In the genomic region with DNA sequence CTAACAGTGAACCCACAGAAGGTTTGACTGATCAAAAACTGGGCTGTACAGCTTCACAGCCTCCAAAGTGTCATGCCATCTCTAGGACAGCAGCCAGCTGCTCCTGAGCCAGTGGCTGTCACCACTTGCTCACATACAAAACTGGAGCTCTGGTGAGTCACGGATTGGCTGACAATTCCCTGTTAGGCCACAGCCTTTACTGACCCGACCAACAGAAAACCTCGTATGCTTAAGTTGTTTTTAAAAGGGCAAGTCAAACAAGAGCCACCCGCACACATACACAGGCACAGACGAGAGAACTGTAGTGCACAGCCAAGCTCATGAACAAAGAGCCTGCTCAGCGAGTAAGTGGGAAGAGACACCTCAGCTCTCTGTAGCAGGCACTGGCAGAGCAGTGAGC, we compare ENCODE assay signal across 9 mouse cellular contexts. TPM values are rescaled to one million over a fixed set of nuclear protein-coding genes. Genes with fewer than 3 reads are reported as not detected.
DNase-seq lines count a peak whose midpoint lies in the region; ATAC-seq and TF ChIP-seq lines count a peak whose summit lies in the region.
"Had no signal": no experiment of that assay in that cellular context is flagged by ENCODE, and none has a peak within 500 bp of the region (broad histone marks: within the 10 kb centered on the region; RNA-seq: fewer than 3 reads in every experiment).

No protein-coding gene starts in this region.

- no peaks in the 10 kb centered on the region for H3K9me3 ChIP-seq in hindbrain, embryonic 10.5 days
- no peaks in the 10 kb centered on the region for H3K9me3 ChIP-seq in hindbrain, embryonic 12.5 days (replicated peaks)
- no peaks in the 10 kb centered on the region for H3K9me3 ChIP-seq in lung, embryonic 14.5 days (ENCODE audit: low read depth, low read length)
- H3K9me3 ChIP-seq in limb, embryonic 10.5 days (replicated peaks), result no peaks in the 10 kb centered on the region
- H3K9me3 ChIP-seq: neural tube, embryonic 12.5 days had no signal

- H3K36me3 ChIP-seq in hindbrain, embryonic 10.5 days, result peaks cover 24% of the 10 kb centered on the region
- peaks cover 9% of the 10 kb centered on the region; the same call in 1 of the 2 replicates for H3K36me3 ChIP-seq in hindbrain, embryonic 12.5 days
- H3K36me3 ChIP-seq in lung, embryonic 14.5 days (ENCODE audit: insufficient read depth), result peaks cover 18% of the 10 kb centered on the region
- H3K36me3 ChIP-seq in limb, embryonic 10.5 days, result peaks cover 24% of the 10 kb centered on the region

- DNase-seq in hindbrain, embryonic 10.5 days (ENCODE audit: low spot score), result no peak
- DNase-seq in adrenal gland, adult 2 months, result peak; percentile 87
- peak; percentile 71 for DNase-seq in gastrocnemius, postnatal 14 days
- peak; percentile 79 for DNase-seq in lung, embryonic 14.5 days
- DNase-seq in c-Kit-positive CD71-positive TER-119-positive erythroid progenitor cells, embryonic 14.5 days (ENCODE audit: low spot score), result no peak
- DNase-seq in spleen, adult 18-20 months, result no peak
- DNase-seq in limb, embryonic 10.5 days (ENCODE audit: low spot score), result no peak

- 0 out of 2 replicates have a peak overlapping the region, but pooled peaks have one; percentile 1 for H3K27ac ChIP-seq in hindbrain, embryonic 10.5 days
- H3K27ac ChIP-seq in hindbrain, embryonic 12.5 days, result no peak overlapping the region
- peak overlapping the region; percentile 79 for H3K27ac ChIP-seq in lung, embryonic 14.5 days (ENCODE audit: low read depth)
- no peak overlapping the region for H3K27ac ChIP-seq in limb, embryonic 10.5 days
- H3K27ac ChIP-seq: neural tube, embryonic 12.5 days had no signal

- no peaks in the 10 kb centered on the region for H3K27me3 ChIP-seq in hindbrain, embryonic 10.5 days (ENCODE audit: insufficient read depth, poor library complexity, severe bottlenecking)
- no peaks in the 10 kb centered on the region for H3K27me3 ChIP-seq in hindbrain, embryonic 12.5 days
- H3K27me3 ChIP-seq in lung, embryonic 14.5 days (ENCODE audit: insufficient read depth, low read length), result no peaks in the 10 kb centered on the region
- H3K27me3 ChIP-seq in limb, embryonic 10.5 days (ENCODE audit: low read depth, poor library complexity, severe bottlenecking), result no peaks in the 10 kb centered on the region
- H3K27me3 ChIP-seq: neural tube, embryonic 12.5 days had no signal

- no peak for TF ChIP-seq CTCF in lung, embryonic 14.5 days (IDR thresholded peaks at IDR 0.05; ENCODE audit: low read depth)

- no peak for ATAC-seq in hindbrain, embryonic 12.5 days (ENCODE audit: low FRiP score)
- ATAC-seq in lung, embryonic 14.5 days (ENCODE audit: insufficient read depth), result peak; percentile 61

- no peak overlapping the region for H3K4me3 ChIP-seq in hindbrain, embryonic 10.5 days
- no peak overlapping the region for H3K4me3 ChIP-seq in hindbrain, embryonic 12.5 days
- no peak overlapping the region for H3K4me3 ChIP-seq in lung, embryonic 14.5 days (ENCODE audit: low read depth, low read length)
- no peak overlapping the region for H3K4me3 ChIP-seq in limb, embryonic 10.5 days
- H3K4me3 ChIP-seq: neural tube, embryonic 12.5 days had no signal

- peaks cover 21% of the 10 kb centered on the region; the same call in 1 of the 2 replicates for H3K4me1 ChIP-seq in hindbrain, embryonic 10.5 days (replicated peaks)
- peaks cover 11% of the 10 kb centered on the region; the same call in 1 of the 2 replicates for H3K4me1 ChIP-seq in hindbrain, embryonic 12.5 days
- H3K4me1 ChIP-seq in lung, embryonic 14.5 days (ENCODE audit: insufficient read depth), result peaks cover 38% of the 10 kb centered on the region
- H3K4me1 ChIP-seq in limb, embryonic 10.5 days, result peaks cover 14% of the 10 kb centered on the region; the same call in 1 of the 2 replicates

- WGBS in hindbrain, embryonic 10.5 days, result 64% methylated on average over 6 of the region's 6 CpGs
- WGBS in hindbrain, embryonic 12.5 days, result 47% methylated on average over 6 of the region's 6 CpGs
- 15% methylated on average over 6 of the region's 6 CpGs for WGBS in lung, embryonic 14.5 days
- WGBS in limb, embryonic 10.5 days, result 77% methylated on average over 6 of the region's 6 CpGs

- H3K9ac ChIP-seq in hindbrain, embryonic 12.5 days, result no peak overlapping the region
- no peak overlapping the region for H3K9ac ChIP-seq in lung, embryonic 14.5 days
- H3K9ac ChIP-seq: neural tube, embryonic 12.5 days had no signal

- intact Hi-C loops in gastrocnemius, postnatal 14 days (cut with DNase I; ENCODE audit: low total_unique reads), result no loop called here

- H3K4me2 ChIP-seq in hindbrain, embryonic 12.5 days (replicated peaks), result no peak overlapping the region
- H3K4me2 ChIP-seq in lung, embryonic 14.5 days, result no peak overlapping the region
- H3K4me2 ChIP-seq: neural tube, embryonic 12.5 days had no signal

RNA-seq across cellular contexts. Expression of a gene that starts 40.6 kb away (rescaled TPM):
- polyA plus RNA-seq in hindbrain, embryonic 10.5 days (2016; fragmentation: Nextera tagmentation; extraction: Ambion mirVana), result 101 and 126 TPM in 2 replicates
- polyA plus RNA-seq in hindbrain, embryonic 12.5 days (2016; fragmentation: Nextera tagmentation; extraction: Ambion mirVana), result 86.2 and 98.4 TPM in 2 replicates
- 100 to 1,000 TPM; 240 to 258 TPM for total RNA-seq in adrenal gland, adult 2 months (2021)
- 245 and 268 TPM in 2 replicates for polyA plus RNA-seq in adrenal gland, adult 2 months (2012; rRNA removed)
- 100 to 1,000 TPM; 105 to 116 TPM for total RNA-seq in gastrocnemius, postnatal 14 days (2021)
- 157 and 166 TPM in 2 replicates for polyA plus RNA-seq in lung, embryonic 14.5 days (2014; fragmentation: Nextera tagmentation; extraction: Ambion mirVana)
- 130 and 159 TPM in 2 replicates for polyA plus RNA-seq in limb, embryonic 10.5 days (2016; fragmentation: Nextera tagmentation; extraction: Ambion mirVana)

RNA-seq across cellular contexts. Expression of a gene that starts 51.6 kb away (rescaled TPM):
- polyA plus RNA-seq in hindbrain, embryonic 10.5 days (2016; fragmentation: Nextera tagmentation; extraction: Ambion mirVana), result 0.07 and 0.08 TPM in 2 replicates
- polyA plus RNA-seq in hindbrain, embryonic 12.5 days (2016; fragmentation: Nextera tagmentation; extraction: Ambion mirVana), result 0.08 and 0.12 TPM in 2 replicates
- under 1 TPM; 0.23 to 0.24 TPM for total RNA-seq in adrenal gland, adult 2 months (2021)
- 0.17 and 0.21 TPM in 2 replicates for polyA plus RNA-seq in adrenal gland, adult 2 months (2012; rRNA removed)
- under 1 TPM; 0.18 to 0.20 TPM for total RNA-seq in gastrocnemius, postnatal 14 days (2021)
- 0.04 and 0.05 TPM in 2 replicates for polyA plus RNA-seq in lung, embryonic 14.5 days (2014; fragmentation: Nextera tagmentation; extraction: Ambion mirVana)
- polyA plus RNA-seq in limb, embryonic 10.5 days (2016; fragmentation: Nextera tagmentation; extraction: Ambion mirVana), result 0.03 and 0.05 TPM in 2 replicates

Comparison
In these comparisons a context has a peak if more than half of its experiments do, and no peak if none do; other contexts are left out.
1. H3K27ac ChIP-seq: peak in hindbrain, embryonic 10.5 days (single experiment) and lung, embryonic 14.5 days (single experiment); none in hindbrain, embryonic 12.5 days (single experiment) and limb, embryonic 10.5 days (single experiment).
2. DNase-seq: peak in adrenal gland, adult 2 months (single experiment), gastrocnemius, postnatal 14 days (single experiment) and lung, embryonic 14.5 days (single experiment); none in hindbrain, embryonic 10.5 days (single experiment), c-Kit-positive CD71-positive TER-119-positive erythroid progenitor cells, embryonic 14.5 days (single experiment), spleen, adult 18-20 months (0 of 2) and limb, embryonic 10.5 days (single experiment).